Mouse (Mus musculus): ENCODE data around the gene Ifrd1. TPM values are rescaled to one million over a fixed set of nuclear protein-coding genes. Genes with fewer than 3 reads are reported as not detected.

Ifrd1 gene
- polyA plus RNA-seq, 1 experiment from 2014 or later: 167 TPM

- no peak overlapping the region for H3K4me2 ChIP-seq (replicated peaks; ENCODE audit: low read depth, low read length)
- DNase-seq (ENCODE audit: low spot score): peak; percentile 60
- no peaks in the 10 kb centered on the region for H3K9me3 ChIP-seq (ENCODE audit: low read length)
- H3K4me3 ChIP-seq (ENCODE audit: low read depth, low read length): no peak overlapping the region
- H3K36me3 ChIP-seq (ENCODE audit: insufficient read depth, low read length): peaks cover 5% of the 10 kb centered on the region; the same call in 1 of the 2 replicates
- H3K4me1 ChIP-seq (ENCODE audit: insufficient read depth, low read depth, low read length): no peaks in the 10 kb centered on the region
- no peak for TF ChIP-seq EP300 (IDR thresholded peaks at IDR 0.05)
- TF ChIP-seq CTCF (IDR thresholded peaks at IDR 0.05): peak; percentile 87
- H3K9ac ChIP-seq (replicated peaks; ENCODE audit: low read depth): no peak overlapping the region
- no peaks in the 10 kb centered on the region for H3K27me3 ChIP-seq (replicated peaks; ENCODE audit: insufficient read depth, low read length)
- ATAC-seq: peak; percentile 44; the same call in 1 of the 2 replicates
- 40% methylated on average over 7 of the region's 7 CpGs for WGBS
- H3K27ac ChIP-seq (ENCODE audit: low read length): no peak overlapping the region
Measured at GRCm38 (mm10) chr12:40199795-40200402, 48.4 kb downstream of the Ifrd1 start.

GRCm38 (mm10) chr12:40199302-40199701 lies 49.0 kb downstream of the Ifrd1 start, which contains the start of gene Lsmem1:
Gene Lsmem1 (minus strand): TSS chr12:40199490.
- TF ChIP-seq CTCF (IDR thresholded peaks at IDR 0.05) (no peak), EP300 (IDR thresholded peaks at IDR 0.05) (no peak)
- Histone ChIP-seq H3K4me1 (ENCODE audit: insufficient read depth, low read depth, low read length) (no peaks in the 10 kb centered on the region), H3K27me3 (replicated peaks; ENCODE audit: insufficient read depth, low read length) (no peaks in the 10 kb centered on the region), H3K27ac (ENCODE audit: low read length) (no peak within 1 kb of the TSS), H3K9me3 (ENCODE audit: low read length) (no peaks in the 10 kb centered on the region), H3K4me2 (replicated peaks; ENCODE audit: low read depth, low read length) (no peak within 1 kb of the TSS), H3K9ac (replicated peaks; ENCODE audit: low read depth) (no peak within 1 kb of the TSS), H3K36me3 (ENCODE audit: insufficient read depth, low read length) (no peaks in the 10 kb centered on the region), H3K4me3 (ENCODE audit: low read depth, low read length) (no peak within 1 kb of the TSS)
- DNase-seq (ENCODE audit: low spot score) (no peak), ATAC-seq (no peak)
- WGBS: 81% methylated on average over 8 of the region's 8 CpGs

- no peak overlapping the region for H3K4me2 ChIP-seq (replicated peaks; ENCODE audit: low read depth, low read length)
- H3K9me3 ChIP-seq (ENCODE audit: low read length): no peaks in the 10 kb centered on the region
- no peak overlapping the region for H3K9ac ChIP-seq (replicated peaks; ENCODE audit: low read depth)
- no peaks in the 10 kb centered on the region for H3K4me1 ChIP-seq (ENCODE audit: insufficient read depth, low read depth, low read length)
- no peak for ATAC-seq
- TF ChIP-seq EP300 (IDR thresholded peaks at IDR 0.05): no peak
- TF ChIP-seq CTCF (IDR thresholded peaks at IDR 0.05): no peak
- no peak overlapping the region for H3K4me3 ChIP-seq (ENCODE audit: low read depth, low read length)
- no peak for DNase-seq (ENCODE audit: low spot score)
- 75% methylated on average over 9 of the region's 9 CpGs for WGBS
- no peak overlapping the region for H3K27ac ChIP-seq (ENCODE audit: low read length)
- no peaks in the 10 kb centered on the region for H3K27me3 ChIP-seq (replicated peaks; ENCODE audit: insufficient read depth, low read length)
- H3K36me3 ChIP-seq (ENCODE audit: insufficient read depth, low read length): no peaks in the 10 kb centered on the region
Measured at GRCm38 (mm10) chr12:40198427-40198826, 49.9 kb downstream of the Ifrd1 start.

GRCm38 (mm10) chr12:40198019-40198418 lies 50.3 kb downstream of the Ifrd1 start:
- 72% methylated on average over 5 of the region's 5 CpGs for WGBS
- TF ChIP-seq CTCF (IDR thresholded peaks at IDR 0.05): no peak
- TF ChIP-seq EP300 (IDR thresholded peaks at IDR 0.05): no peak
- Histone ChIP-seq H3K27ac (ENCODE audit: low read length) (no peak overlapping the region), H3K4me1 (ENCODE audit: insufficient read depth, low read depth, low read length) (no peaks in the 10 kb centered on the region), H3K9ac (replicated peaks; ENCODE audit: low read depth) (no peak overlapping the region), H3K9me3 (ENCODE audit: low read length) (no peaks in the 10 kb centered on the region), H3K36me3 (ENCODE audit: insufficient read depth, low read length) (no peaks in the 10 kb centered on the region), H3K4me3 (ENCODE audit: low read depth, low read length) (no peak overlapping the region), H3K27me3 (replicated peaks; ENCODE audit: insufficient read depth, low read length) (no peaks in the 10 kb centered on the region), H3K4me2 (replicated peaks; ENCODE audit: low read depth, low read length) (no peak overlapping the region)
- no peak for ATAC-seq
- DNase-seq (ENCODE audit: low spot score): peak; percentile 15

- no peaks in the 10 kb centered on the region for H3K36me3 ChIP-seq (ENCODE audit: insufficient read depth, low read length)
- H3K4me2 ChIP-seq (replicated peaks; ENCODE audit: low read depth, low read length): no peak overlapping the region
- no peaks in the 10 kb centered on the region for H3K27me3 ChIP-seq (replicated peaks; ENCODE audit: insufficient read depth, low read length)
- peak; percentile 27 for DNase-seq (ENCODE audit: low spot score)
- no peak overlapping the region for H3K4me3 ChIP-seq (ENCODE audit: low read depth, low read length)
- no peak overlapping the region for H3K27ac ChIP-seq (ENCODE audit: low read length)
- TF ChIP-seq EP300 (IDR thresholded peaks at IDR 0.05): no peak
- TF ChIP-seq CTCF (IDR thresholded peaks at IDR 0.05): no peak
- no peak for ATAC-seq
- H3K4me1 ChIP-seq (ENCODE audit: insufficient read depth, low read depth, low read length): no peaks in the 10 kb centered on the region
- H3K9me3 ChIP-seq (ENCODE audit: low read length): no peaks in the 10 kb centered on the region
- H3K9ac ChIP-seq (replicated peaks; ENCODE audit: low read depth): no peak overlapping the region
Measured at GRCm38 (mm10) chr12:40197511-40197910, 50.8 kb downstream of the Ifrd1 start.

GRCm38 (mm10) chr12:40185474-40185873 lies 62.8 kb downstream of the Ifrd1 start:
- DNase-seq (ENCODE audit: low spot score) (no peak), ATAC-seq (no peak)
- TF ChIP-seq CTCF (IDR thresholded peaks at IDR 0.05): no peak
- no peak for TF ChIP-seq EP300 (IDR thresholded peaks at IDR 0.05)
- Histone ChIP-seq H3K27me3 (replicated peaks; ENCODE audit: insufficient read depth, low read length) (no peaks in the 10 kb centered on the region), H3K36me3 (ENCODE audit: insufficient read depth, low read length) (no peaks in the 10 kb centered on the region), H3K9ac (replicated peaks; ENCODE audit: low read depth) (no peak overlapping the region), H3K4me2 (replicated peaks; ENCODE audit: low read depth, low read length) (no peak overlapping the region), H3K4me1 (ENCODE audit: insufficient read depth, low read depth, low read length) (no peaks in the 10 kb centered on the region), H3K9me3 (ENCODE audit: low read length) (no peaks in the 10 kb centered on the region), H3K4me3 (ENCODE audit: low read depth, low read length) (no peak overlapping the region), H3K27ac (ENCODE audit: low read length) (no peak overlapping the region)
- 74% methylated on average over 3 of the region's 3 CpGs for WGBS

Data from lung, postnatal 0 days (tissue).